Mouse (Mus musculus) intestine, embryonic 15.5 days (tissue): ENCODE measurements around the gene Actl10. TPM values are rescaled to one million over a fixed set of nuclear protein-coding genes. Genes with fewer than 3 reads are reported as not detected.

ENCODE experiments used
- ATAC-seq: fragments of 200-750 bp; cut with Nextera tagmentation; 2 replicates; pipeline ENCODE4 v1.8.0; 2017; ENCODE audit warnings: moderate TSS enrichment, moderate library complexity
- H3K27ac ChIP-seq: fragments of 300-500 bp; sonication (generic); 2 replicates; pipeline ENCODE4 v1.5.1; 2015; ENCODE audit warnings: mild to moderate bottlenecking, inconsistent platforms
- H3K27me3 ChIP-seq: fragments of 300-500 bp; sonication (generic); replicated peaks from 2 replicates; pipeline ENCODE4 v1.6.1; 2015; ENCODE audit warnings: inconsistent platforms
- H3K36me3 ChIP-seq: fragments of 300-500 bp; sonication (generic); 2 replicates; pipeline ENCODE4 v1.6.1; 2015; ENCODE audit warnings: inconsistent platforms
- H3K4me1 ChIP-seq: fragments of 300-500 bp; sonication (generic); replicated peaks from 2 replicates; pipeline ENCODE4 v1.6.1; 2015; ENCODE audit warnings: inconsistent platforms
- H3K4me2 ChIP-seq: fragments of 300-500 bp; sonication (generic); replicated peaks from 2 replicates; pipeline ENCODE4 v1.6.1; 2015; ENCODE audit warnings: mild to moderate bottlenecking, inconsistent platforms
- H3K4me3 ChIP-seq: fragments of 300-500 bp; sonication (generic); replicated peaks from 2 replicates; pipeline ENCODE4 v1.5.1; 2015; ENCODE audit warnings: inconsistent platforms
- H3K9ac ChIP-seq: fragments of 300-500 bp; sonication (generic); 2 replicates; pipeline ENCODE4 v1.6.1; 2015; ENCODE audit warnings: inconsistent platforms
- H3K9me3 ChIP-seq: fragments of 300-500 bp; sonication (generic); 2 replicates; pipeline ENCODE4 v1.6.1; 2016; ENCODE audit warnings: inconsistent platforms
- WGBS: fragments of 180-500 bp; shearing (Covaris S2); methylation state at CpG from one replicate; pipeline ENCODE4 v1.1.7; 2015; 5-methylcytosine and 5-hydroxymethylcytosine counted together
- polyA plus RNA-seq: library from polyadenylated mRNA; unstranded; fragments of >200 nt; fragmentation: Nextera tagmentation; extraction: Ambion mirVana; gene quantifications from 2 replicates; pipeline ENCODE4 v1.2.1, GENCODE M21; 2015

The Actl10 gene
- polyA plus RNA-seq, 1 experiment from 2014 or later = 0.15 TPM

- H3K4me1 ChIP-seq = no peaks in the 10 kb centered on the region
- H3K27ac ChIP-seq = no peak overlapping the region; the same call in 1 of the 2 replicates
- no peaks in the 10 kb centered on the region for H3K9me3 ChIP-seq
- no peaks in the 10 kb centered on the region for H3K27me3 ChIP-seq
- no peak overlapping the region for H3K9ac ChIP-seq
- no peak overlapping the region for H3K4me3 ChIP-seq
- peak; percentile 53; the same call in 1 of the 2 replicates for ATAC-seq
- H3K36me3 ChIP-seq = peaks cover 10% of the 10 kb centered on the region; the same call in 1 of the 2 replicates
- 38% methylated on average over 2 of the region's 2 CpGs for WGBS
- no peak overlapping the region for H3K4me2 ChIP-seq
Measured at GRCm38 (mm10) chr2:154538310-154538709, 13.3 kb upstream of the Actl10 start.

- no peak; the same call in 1 of the 2 replicates for ATAC-seq
- peaks cover 10% of the 10 kb centered on the region; the same call in 1 of the 2 replicates for H3K36me3 ChIP-seq
- H3K27ac ChIP-seq = no peak overlapping the region
- H3K9ac ChIP-seq = no peak overlapping the region
- no peak overlapping the region for H3K4me3 ChIP-seq
- no peaks in the 10 kb centered on the region for H3K27me3 ChIP-seq
- 31% methylated on average over 3 of the region's 3 CpGs for WGBS
- H3K4me2 ChIP-seq = no peak overlapping the region
- 0 out of 2 replicates have a peak, but pooled peaks cover 2% of the 10 kb centered on the region for H3K4me1 ChIP-seq
- no peaks in the 10 kb centered on the region for H3K9me3 ChIP-seq
Measured at GRCm38 (mm10) chr2:154538710-154539109, 12.9 kb upstream of the Actl10 start.

- H3K4me3 ChIP-seq = no peak overlapping the region
- H3K9ac ChIP-seq = no peak overlapping the region
- H3K27me3 ChIP-seq = no peaks in the 10 kb centered on the region
- WGBS = 79% methylated on average over 3 of the region's 3 CpGs
- H3K4me1 ChIP-seq = 0 out of 2 replicates have a peak, but pooled peaks cover 3% of the 10 kb centered on the region
- H3K9me3 ChIP-seq = no peaks in the 10 kb centered on the region
- H3K27ac ChIP-seq = no peak overlapping the region
- H3K4me2 ChIP-seq = no peak overlapping the region
- ATAC-seq = no peak
- H3K36me3 ChIP-seq = peaks cover 8% of the 10 kb centered on the region; the same call in 1 of the 2 replicates
Measured at GRCm38 (mm10) chr2:154539720-154540119, 11.9 kb upstream of the Actl10 start.

GRCm38 (mm10) chr2:154541630-154542029 is 9.9 kb upstream of the Actl10 start:
- Histone ChIP-seq H3K4me1 (0 out of 2 replicates have a peak, but pooled peaks cover 3% of the 10 kb centered on the region), H3K9ac (no peak overlapping the region), H3K27ac (no peak overlapping the region), H3K27me3 (no peaks in the 10 kb centered on the region), H3K36me3 (no peaks in the 10 kb centered on the region), H3K9me3 (no peaks in the 10 kb centered on the region), H3K4me3 (no peak overlapping the region), H3K4me2 (no peak overlapping the region)
- no peak for ATAC-seq
- 85% methylated on average over 2 of the region's 2 CpGs for WGBS

- Histone ChIP-seq H3K27ac (no peak overlapping the region), H3K27me3 (no peaks in the 10 kb centered on the region), H3K4me1 (0 out of 2 replicates have a peak, but pooled peaks cover 3% of the 10 kb centered on the region), H3K36me3 (no peaks in the 10 kb centered on the region), H3K9ac (no peak overlapping the region), H3K9me3 (no peaks in the 10 kb centered on the region), H3K4me3 (no peak overlapping the region), H3K4me2 (no peak overlapping the region)
- ATAC-seq = no peak
- 86% methylated on average over 9 of the region's 9 CpGs for WGBS
Measured at GRCm38 (mm10) chr2:154543567-154544347, 7.8 kb upstream of the Actl10 start.

GRCm38 (mm10) chr2:154546711-154547110 is 4.9 kb upstream of the Actl10 start, which contains the start of gene 1700003F12Rik:
1700003F12Rik (plus strand) TSS chr2:154547085.
- H3K9me3 ChIP-seq = no peaks in the 10 kb centered on the region
- no peak within 1 kb of the TSS for H3K4me2 ChIP-seq
- peaks cover 13% of the 10 kb centered on the region for H3K4me1 ChIP-seq
- peaks cover 16% of the 10 kb centered on the region for H3K27me3 ChIP-seq
- H3K27ac ChIP-seq = no peak within 1 kb of the TSS
- H3K4me3 ChIP-seq = no peak within 1 kb of the TSS
- H3K9ac ChIP-seq = no peak within 1 kb of the TSS
- 88% methylated on average over 10 of the region's 10 CpGs for WGBS
- ATAC-seq = no peak
- no peaks in the 10 kb centered on the region for H3K36me3 ChIP-seq

- peak overlapping the region; percentile 92; the same call in 1 of the 2 replicates for H3K4me2 ChIP-seq
- ATAC-seq = no peak
- H3K9ac ChIP-seq = no peak overlapping the region
- no peaks in the 10 kb centered on the region for H3K36me3 ChIP-seq
- 56% methylated on average over 3 of the region's 3 CpGs for WGBS
- no peaks in the 10 kb centered on the region for H3K9me3 ChIP-seq
- H3K27ac ChIP-seq = no peak overlapping the region
- no peak overlapping the region for H3K4me3 ChIP-seq
- peaks cover 28% of the 10 kb centered on the region for H3K27me3 ChIP-seq
- H3K4me1 ChIP-seq = peaks cover 20% of the 10 kb centered on the region
Measured at GRCm38 (mm10) chr2:154548688-154549087, 2.9 kb upstream of the Actl10 start.

- Histone ChIP-seq H3K4me3 (peak overlapping the region; percentile 44), H3K27ac (no peak overlapping the region), H3K27me3 (peaks cover 28% of the 10 kb centered on the region), H3K9ac (peak overlapping the region; percentile 53), H3K4me2 (peak overlapping the region; percentile 92), H3K36me3 (no peaks in the 10 kb centered on the region), H3K9me3 (no peaks in the 10 kb centered on the region), H3K4me1 (peaks cover 18% of the 10 kb centered on the region)
- peak; percentile 86 for ATAC-seq
- 4% methylated on average over 47 of the region's 48 CpGs for WGBS
Measured at GRCm38 (mm10) chr2:154549127-154549885, 2.3 kb upstream of the Actl10 start.

- Histone ChIP-seq H3K4me3 (peak overlapping the region; percentile 44), H3K27me3 (peaks cover 28% of the 10 kb centered on the region), H3K4me2 (peak overlapping the region; percentile 92), H3K9me3 (no peaks in the 10 kb centered on the region), H3K36me3 (no peaks in the 10 kb centered on the region), H3K9ac (no peak overlapping the region), H3K4me1 (peaks cover 18% of the 10 kb centered on the region), H3K27ac (no peak overlapping the region)
- 0 out of 2 replicates have a peak, but pooled peaks have one; percentile 6 for ATAC-seq
- WGBS = 16% methylated on average over 20 of the region's 20 CpGs
Measured at GRCm38 (mm10) chr2:154549886-154550189, 1.7 kb upstream of the Actl10 start.

- WGBS = 75% methylated on average over 2 of the region's 2 CpGs
- Histone ChIP-seq H3K27ac (no peak overlapping the region), H3K9me3 (no peaks in the 10 kb centered on the region), H3K27me3 (peaks cover 28% of the 10 kb centered on the region), H3K4me1 (peaks cover 18% of the 10 kb centered on the region), H3K4me2 (no peak overlapping the region), H3K36me3 (no peaks in the 10 kb centered on the region), H3K4me3 (no peak overlapping the region), H3K9ac (no peak overlapping the region)
- no peak for ATAC-seq
Measured at GRCm38 (mm10) chr2:154550937-154551336, 639 bp upstream of the Actl10 start.

- H3K27me3 ChIP-seq = peaks cover 28% of the 10 kb centered on the region
- H3K27ac ChIP-seq = no peak overlapping the region
- H3K4me2 ChIP-seq = peak overlapping the region; percentile 48
- no peak overlapping the region for H3K9ac ChIP-seq
- H3K4me3 ChIP-seq = no peak overlapping the region
- H3K36me3 ChIP-seq = no peaks in the 10 kb centered on the region
- ATAC-seq = no peak
- 34% methylated on average over 21 of the region's 21 CpGs for WGBS
- no peaks in the 10 kb centered on the region for H3K9me3 ChIP-seq
- H3K4me1 ChIP-seq = peaks cover 18% of the 10 kb centered on the region
Measured at GRCm38 (mm10) chr2:154551927-154552326, 351 bp downstream of the Actl10 start.

- Histone ChIP-seq H3K4me2 (peak overlapping the region; percentile 48), H3K4me3 (0 out of 2 replicates have a peak overlapping the region, but pooled peaks have one; percentile 5), H3K9me3 (no peaks in the 10 kb centered on the region), H3K27ac (no peak overlapping the region), H3K27me3 (peaks cover 28% of the 10 kb centered on the region), H3K9ac (0 out of 2 replicates have a peak overlapping the region, but pooled peaks have one; percentile 1), H3K36me3 (no peaks in the 10 kb centered on the region), H3K4me1 (peaks cover 18% of the 10 kb centered on the region)
- peak; percentile 37 for ATAC-seq
- 25% methylated on average over 27 of the region's 27 CpGs for WGBS
Measured at GRCm38 (mm10) chr2:154552424-154552907, 890 bp downstream of the Actl10 start.
